Mouse (Mus musculus) limb, embryonic 14.5 days (tissue): ENCODE results near the gene Tymp. TPM values are rescaled to one million over a fixed set of nuclear protein-coding genes. Genes with fewer than 3 reads are reported as not detected.

Experiments used
- ATAC-seq: fragments of 200-750 bp; cut with Nextera tagmentation; 2 replicates; pipeline ENCODE4 v1.8.0; 2017; ENCODE audit warnings: low read depth, moderate number of reproducible peaks, moderate TSS enrichment; ENCODE audit not compliant: low FRiP score
- DNase-seq: peaks from one replicate; pipeline ENCODE4 v3.0.0-alpha.2; 2015; ENCODE audit warnings: low spot score
- H3K27ac ChIP-seq: fragments of 300-500 bp; sonication (generic); replicated peaks from 2 replicates; pipeline ENCODE4 v1.5.1; 2014; ENCODE audit warnings: low read depth, mild to moderate bottlenecking, low read length, moderate library complexity, mixed read lengths
- H3K27me3 ChIP-seq: fragments of 300-500 bp; sonication (generic); 2 replicates; pipeline ENCODE4 v1.6.1; 2014; ENCODE audit warnings: low read length, mixed read lengths; ENCODE audit not compliant: control insufficient read depth, insufficient read depth
- H3K36me3 ChIP-seq: fragments of 300-500 bp; sonication (generic); 2 replicates; pipeline ENCODE4 v1.6.1; 2014; ENCODE audit warnings: mild to moderate bottlenecking, low read length, moderate library complexity, mixed read lengths; ENCODE audit not compliant: control insufficient read depth, insufficient read depth
- H3K4me1 ChIP-seq: fragments of 300-500 bp; sonication (generic); 2 replicates; pipeline ENCODE4 v1.6.1; 2014; ENCODE audit warnings: antibody characterized with exemption, low read length, mixed read lengths; ENCODE audit not compliant: control insufficient read depth, insufficient read depth
- H3K4me2 ChIP-seq: fragments of 300-500 bp; sonication (generic); replicated peaks from 2 replicates; pipeline ENCODE4 v1.6.1; 2014; ENCODE audit warnings: low read depth, mild to moderate bottlenecking, low read length, moderate library complexity; ENCODE audit not compliant: severe bottlenecking
- H3K4me3 ChIP-seq: fragments of 300-500 bp; sonication (generic); replicated peaks from 2 replicates; pipeline ENCODE4 v1.5.1; 2014; ENCODE audit warnings: low read length
- H3K9ac ChIP-seq: fragments of 300-500 bp; sonication (generic); 2 replicates; pipeline ENCODE4 v1.6.1; 2014; ENCODE audit warnings: mild to moderate bottlenecking, low read depth, low read length, moderate library complexity; ENCODE audit not compliant: severe bottlenecking
- H3K9me3 ChIP-seq: fragments of 300-500 bp; sonication (generic); 2 replicates; pipeline ENCODE4 v1.6.1; 2016; ENCODE audit warnings: low read length; ENCODE audit not compliant: control insufficient read depth
- POLR2A ChIP-seq: fragments of 200-500 bp; IDR thresholded peaks from 2 replicates; pipeline ENCODE4 v1.8.0; 2012; ENCODE audit warnings: inconsistent platforms, mild to moderate bottlenecking, moderate library complexity, borderline replicate concordance; ENCODE audit not compliant: insufficient read depth, insufficient read length; ENCODE audit errors: extremely low read depth
- WGBS: fragments of 180-500 bp; shearing (Covaris S2); extraction: QIAGEN DNeasy Blood & Tissue Kit; methylation state at CpG from one replicate; pipeline ENCODE4 v1.1.7; 2014; 5-methylcytosine and 5-hydroxymethylcytosine counted together
- polyA plus RNA-seq, 2 experiments: library from polyadenylated mRNA; depleted of rRNA in 1 of 2; stranded (reverse) in 1 of 2; unstranded in 1 of 2; fragments of >200 nt; fragmentation: Nextera tagmentation in 1 of 2; extraction: Ambion mirVana in 1 of 2; gene quantifications; 2 replicates each; pipeline versions ENCODE4 v1.2.1 to v1.2.3; 2012 to 2014

Gene Tymp
- polyA plus RNA-seq, 2 experiments: 1.3 to 2.0 TPM

DNA sequence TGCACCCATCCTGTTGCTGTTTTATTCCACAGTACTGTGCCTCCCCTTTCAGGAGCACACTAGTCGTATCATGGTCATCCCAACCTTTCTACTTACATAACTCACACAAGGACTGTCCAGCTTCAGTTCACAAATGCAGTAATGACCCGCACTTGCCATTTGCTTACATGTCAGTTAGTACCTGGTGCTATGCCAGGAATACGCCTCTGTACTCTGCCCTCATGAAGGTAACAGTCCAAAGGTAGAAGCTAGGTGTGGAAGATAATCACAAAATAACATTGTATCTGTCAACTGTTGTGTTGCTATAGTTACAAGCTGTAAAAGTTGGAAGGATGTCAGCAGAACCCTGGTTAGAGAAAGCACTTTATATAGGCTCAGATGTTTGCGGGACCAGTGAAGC lies 20.0 kb upstream of the Tymp start:
- Histone ChIP-seq H3K9ac (no peak overlapping the region), H3K27me3 (no peaks in the 10 kb centered on the region), H3K4me2 (no peak overlapping the region), H3K4me1 (no peaks in the 10 kb centered on the region; the same call in 1 of the 2 replicates), H3K9me3 (no peaks in the 10 kb centered on the region), H3K27ac (no peak overlapping the region), H3K36me3 (no peaks in the 10 kb centered on the region), H3K4me3 (no peak overlapping the region)
- ATAC-seq (no peak), DNase-seq (no peak)
- 84% methylated on average over 4 of the region's 4 CpGs for WGBS
- no peak for TF ChIP-seq POLR2A

DNA sequence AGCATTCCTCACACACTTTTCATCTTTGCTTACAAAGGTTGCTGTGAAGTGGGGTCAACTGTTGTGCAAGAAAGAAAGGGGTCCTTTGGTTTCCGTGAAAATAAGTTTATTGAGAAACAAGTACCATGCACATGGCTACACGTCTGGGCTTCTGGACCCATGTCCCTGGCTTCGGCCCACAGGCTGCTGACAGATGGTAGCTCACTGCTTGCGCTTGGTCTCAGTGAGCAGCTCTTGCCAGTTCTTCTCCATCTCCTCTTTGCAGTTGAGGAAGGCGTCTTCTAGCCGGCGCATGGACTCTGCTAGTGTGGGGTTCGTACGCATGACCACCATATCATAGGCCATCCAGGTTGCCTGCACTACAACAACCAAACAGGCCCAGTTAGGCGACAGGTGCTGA lies 13.2 kb upstream of the Tymp start:
- 91% methylated on average over 10 of the region's 10 CpGs for WGBS

DNA sequence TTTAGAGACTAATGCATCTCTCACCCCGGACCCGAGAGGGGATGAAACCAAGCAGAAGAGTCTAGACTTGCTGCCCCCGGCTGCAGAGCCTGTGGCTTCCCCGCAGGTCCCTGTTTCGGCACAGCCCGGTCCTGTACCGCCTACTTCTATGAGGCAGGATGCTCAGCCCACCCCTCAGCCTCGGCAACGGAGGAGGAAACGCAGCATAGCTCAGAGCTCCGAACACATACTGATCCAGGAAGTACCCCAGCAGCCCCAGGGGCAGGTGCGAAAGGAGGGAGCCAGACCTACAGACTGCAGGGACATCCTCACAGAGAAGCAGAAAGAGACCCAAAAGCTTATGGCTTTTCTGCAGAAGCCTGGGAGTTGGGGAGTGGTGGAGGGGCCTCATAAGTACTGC lies 10.3 kb upstream of the Tymp start:
- no peak for DNase-seq
- Histone ChIP-seq H3K4me2 (no peak overlapping the region), H3K4me1 (no peaks in the 10 kb centered on the region), H3K27me3 (no peaks in the 10 kb centered on the region), H3K9ac (no peak overlapping the region), H3K27ac (no peak overlapping the region), H3K4me3 (no peak overlapping the region), H3K9me3 (no peaks in the 10 kb centered on the region), H3K36me3 (no peaks in the 10 kb centered on the region)
- no peak for TF ChIP-seq POLR2A
- ATAC-seq: no peak
- WGBS: 41% methylated on average over 12 of the region's 12 CpGs

More for the DNA sequence above, 13.2 kb upstream of the Tymp start:
- no peaks in the 10 kb centered on the region for H3K9me3 ChIP-seq
- H3K4me3 ChIP-seq: no peak overlapping the region
- H3K4me1 ChIP-seq: no peaks in the 10 kb centered on the region; the same call in 1 of the 2 replicates
- no peak for TF ChIP-seq POLR2A
- H3K27me3 ChIP-seq: no peaks in the 10 kb centered on the region
- ATAC-seq: no peak
- H3K9ac ChIP-seq: no peak overlapping the region
- H3K36me3 ChIP-seq: no peaks in the 10 kb centered on the region
- no peak overlapping the region for H3K4me2 ChIP-seq
- no peak overlapping the region for H3K27ac ChIP-seq
- no peak for DNase-seq

DNA sequence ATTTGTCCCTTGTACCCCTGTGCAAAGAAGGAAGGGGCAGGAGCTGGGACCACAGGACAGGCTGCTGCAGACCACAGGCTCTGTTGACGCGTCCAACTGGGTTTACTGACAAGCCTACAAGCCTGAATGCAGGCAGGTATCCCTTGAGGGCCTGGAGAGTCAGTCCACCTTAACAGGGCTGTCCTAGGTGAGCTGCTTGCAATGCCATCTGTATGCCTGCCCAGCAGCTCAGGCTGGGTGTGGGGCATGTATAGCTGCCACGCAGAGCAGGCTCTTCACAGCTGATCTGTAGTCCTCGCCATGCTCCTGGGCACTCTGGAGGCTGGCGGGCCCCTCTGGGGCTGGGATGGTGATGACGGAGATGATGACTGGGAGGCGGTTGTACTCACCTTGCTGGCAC lies 7.8 kb upstream of the Tymp start, which contains the start of gene Klhdc7b:
Gene Klhdc7b (plus strand): TSS at position 301 of the 400 bp plus-strand sequence.
- whole genome bisulfite sequencing: 89% methylated on average over 7 of the region's 7 CpGs
- Histone ChIP-seq H3K9ac (no peak within 1 kb of the TSS), H3K36me3 (no peaks in the 10 kb centered on the region)

DNA sequence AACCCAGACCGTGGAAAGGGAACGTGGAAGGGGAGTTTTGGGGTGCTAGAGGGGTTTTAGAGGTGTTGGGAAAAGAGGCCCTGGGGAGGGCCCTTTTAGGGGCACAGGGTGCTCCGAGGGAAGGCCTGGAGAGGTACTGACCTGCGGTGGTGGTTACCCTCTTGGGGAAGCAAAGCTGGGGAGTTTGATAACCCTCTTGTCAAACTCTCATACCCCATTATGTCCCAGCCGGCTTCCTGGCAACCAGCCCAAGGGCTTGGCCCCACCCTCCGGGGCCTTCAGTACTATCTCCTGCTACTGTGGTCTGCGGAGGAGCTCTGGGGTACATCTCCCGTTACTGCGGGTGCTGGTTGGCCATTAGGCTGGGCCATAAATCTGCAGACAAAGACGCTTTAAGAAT lies 2.6 kb upstream of the Tymp start:
- 10% methylated on average over 10 of the region's 10 CpGs for WGBS
- Histone ChIP-seq H3K4me1 (peaks cover 14% of the 10 kb centered on the region), H3K27me3 (peaks cover 51% of the 10 kb centered on the region), H3K9ac (peak overlapping the region; percentile 48; the same call in 1 of the 2 replicates), H3K36me3 (no peaks in the 10 kb centered on the region), H3K27ac (no peak overlapping the region), H3K4me3 (peak overlapping the region; percentile 35), H3K9me3 (no peaks in the 10 kb centered on the region), H3K4me2 (peak overlapping the region; percentile 67)
- ATAC-seq: no peak
- TF ChIP-seq POLR2A: no peak
- DNase-seq: no peak

More for the DNA sequence above, 7.8 kb upstream of the Tymp start, which contains the start of gene Klhdc7b:
- no peak for DNase-seq
- H3K4me1 ChIP-seq: no peaks in the 10 kb centered on the region
- no peak within 1 kb of the TSS for H3K4me2 ChIP-seq
- H3K4me3 ChIP-seq: no peak within 1 kb of the TSS
- H3K27ac ChIP-seq: no peak within 1 kb of the TSS
- H3K9me3 ChIP-seq: no peaks in the 10 kb centered on the region
- TF ChIP-seq POLR2A: no peak
- no peak for ATAC-seq
- H3K27me3 ChIP-seq: peaks cover 12% of the 10 kb centered on the region

DNA sequence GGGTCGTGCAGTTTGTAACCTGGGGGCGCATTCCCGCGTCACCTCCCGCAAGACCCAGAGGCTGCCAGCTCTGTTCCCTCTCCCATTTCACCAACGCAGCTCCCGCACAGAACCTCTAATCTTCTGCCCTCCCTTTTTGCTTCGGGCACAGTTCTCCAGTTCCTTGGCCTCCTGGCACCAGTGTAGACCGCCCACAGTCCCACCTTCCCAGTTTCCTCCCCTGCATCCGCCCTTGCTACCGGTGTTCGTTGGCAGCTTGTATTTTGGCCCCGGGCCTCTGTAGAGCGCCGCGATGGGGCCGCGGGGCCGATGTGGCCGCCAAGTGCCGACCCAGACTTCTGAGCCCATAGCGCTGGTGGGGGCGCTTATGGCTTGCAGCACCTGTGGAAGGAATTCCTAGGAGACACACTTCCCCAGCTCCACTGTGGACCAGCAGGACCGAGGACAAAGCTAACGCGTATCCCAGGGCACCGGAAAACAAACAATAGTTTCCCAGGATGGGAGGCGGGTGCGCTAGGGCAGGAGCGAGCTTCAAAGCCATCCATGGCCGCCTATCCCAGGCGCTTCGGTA lies 2.1 kb upstream of the Tymp start, which contains the start of gene Odf3b:
Gene Odf3b (minus strand): TSS at position 452 of the 571 bp plus-strand sequence.
- Histone ChIP-seq H3K36me3 (no peaks in the 10 kb centered on the region), H3K9ac (peak within 1 kb of the TSS; percentile 48), H3K27ac (no peak within 1 kb of the TSS), H3K9me3 (no peaks in the 10 kb centered on the region), H3K27me3 (peaks cover 51% of the 10 kb centered on the region), H3K4me3 (peak within 1 kb of the TSS; percentile 35), H3K4me2 (peak within 1 kb of the TSS; percentile 67), H3K4me1 (peaks cover 18% of the 10 kb centered on the region)
- no peak for ATAC-seq
- 1% methylated on average over 29 of the region's 33 CpGs for WGBS
- no peak for TF ChIP-seq POLR2A
- no peak for DNase-seq
